ENCODE assay signal across 21 mouse cellular contexts in the genomic region with DNA sequence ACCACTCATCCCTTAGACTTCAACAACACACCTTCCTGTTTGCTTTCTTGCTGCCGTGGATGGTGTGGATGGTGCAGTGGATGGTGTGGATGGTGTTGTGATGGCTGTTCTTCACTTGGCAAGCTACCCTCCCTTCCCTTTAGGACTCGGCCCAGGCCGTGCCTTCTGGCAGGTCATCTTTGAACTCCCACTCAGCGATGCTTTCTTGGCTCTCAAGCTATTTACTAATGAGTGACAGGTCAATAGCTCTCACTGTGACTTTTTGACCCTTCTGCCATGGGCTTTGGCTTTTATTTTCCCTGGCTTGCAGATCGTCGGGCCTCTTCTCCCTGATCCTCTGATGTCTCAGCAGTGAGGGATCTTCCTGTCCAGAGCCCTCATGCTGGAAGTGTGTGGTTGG. TPM values are rescaled to one million over a fixed set of nuclear protein-coding genes. Genes with fewer than 3 reads are reported as not detected.
A peak's percentile ranks its signal among the peaks of the same experiment; 100 is the strongest.
DNase-seq lines count a peak whose midpoint lies in the region; ATAC-seq and TF ChIP-seq lines count a peak whose summit lies in the region.
"Had no signal": no experiment of that assay in that cellular context is flagged by ENCODE, and none has a peak within 500 bp of the region (broad histone marks: within the 10 kb centered on the region; RNA-seq: fewer than 3 reads in every experiment).

No protein-coding gene starts in this region.

- H3K9me3 ChIP-seq in kidney, embryonic 14.5 days (ENCODE audit: control insufficient read depth, low read length), result no peaks in the 10 kb centered on the region
- no peaks in the 10 kb centered on the region for H3K9me3 ChIP-seq in liver, postnatal 0 days (ENCODE audit: low read length)
- H3K9me3 ChIP-seq: embryonic facial prominence, embryonic 10.5 days; forebrain, embryonic 13.5 days; heart, embryonic 13.5 days; hindbrain, embryonic 12.5 days had no signal

- H3K79me2 ChIP-seq in liver, adult 2 months (ENCODE audit: control insufficient read depth, insufficient read depth, low read length), result no peaks in the 10 kb centered on the region

- TF ChIP-seq EP300 in liver, postnatal 0 days (IDR thresholded peaks at IDR 0.05; ENCODE audit: low read depth), result no peak

- no peak for TF ChIP-seq POLR2A in liver, adult 2 months (IDR thresholded peaks at IDR 0.05; ENCODE audit: extremely low read depth, insufficient read depth, low read length)

- H3K27ac ChIP-seq in kidney, embryonic 14.5 days (ENCODE audit: low read depth, low read length), result no peak overlapping the region
- H3K27ac ChIP-seq in liver, adult 2 months (replicated peaks; ENCODE audit: insufficient read depth, low read depth, low read length), result no peak overlapping the region
- no peak overlapping the region for H3K27ac ChIP-seq in liver, postnatal 0 days (ENCODE audit: low read depth)
- H3K27ac ChIP-seq: embryonic facial prominence, embryonic 10.5 days; forebrain, embryonic 13.5 days; gastrocnemius, adult 2 months; heart, embryonic 13.5 days; hindbrain, embryonic 12.5 days; hindbrain, postnatal 0 days had no signal

- H3K27me3 ChIP-seq in kidney, embryonic 14.5 days (ENCODE audit: control insufficient read depth, insufficient read depth, low read length), result no peaks in the 10 kb centered on the region
- no peaks in the 10 kb centered on the region for H3K27me3 ChIP-seq in liver, adult 2 months (ENCODE audit: control insufficient read depth, insufficient read depth, low read length)
- H3K27me3 ChIP-seq in liver, postnatal 0 days (ENCODE audit: insufficient read depth, low read length), result no peaks in the 10 kb centered on the region
- H3K27me3 ChIP-seq: CH12.LX; forebrain, embryonic 13.5 days; heart, embryonic 13.5 days; hindbrain, embryonic 12.5 days; Patski had no signal

- ATAC-seq in kidney, embryonic 14.5 days (ENCODE audit: low FRiP score, low TSS enrichment), result peak; percentile 55; the same call in 1 of the 2 replicates
- no peak for ATAC-seq in liver, postnatal 0 days
- ATAC-seq: activated CD4-positive, CD25-positive, alpha-beta regulatory T cell, adult 4 months; forebrain, embryonic 13.5 days; hindbrain, postnatal 0 days; Patski had no signal

- no peak for TF ChIP-seq CTCF in liver, adult 2 months (IDR thresholded peaks at IDR 0.05; ENCODE audit: low read depth, low read length)
- TF ChIP-seq CTCF in liver, postnatal 0 days (IDR thresholded peaks at IDR 0.05; ENCODE audit: low read depth), result no peak

- DNase-seq in kidney, adult 9 months, result no peak
- peak; percentile 72 for DNase-seq in liver, adult 2 months (ENCODE audit: extremely low read depth, low read depth, low spot score)
- no peak for DNase-seq in liver, postnatal 0 days
- peak; percentile 59 for DNase-seq in embryo, embryonic 10.5 days (ENCODE audit: low spot score)
- no peak for DNase-seq in heart, adult 9 months (ENCODE audit: low spot score in 2 of 2)
- DNase-seq: adrenal gland, postnatal 14 days; cerebellum, adult 11-12 months; cerebellum, adult 9-10 months; gastrocnemius, adult 2 months; gastrocnemius, postnatal 25 days; heart, postnatal 36 days had no signal

- H3K4me1 ChIP-seq in kidney, embryonic 14.5 days (ENCODE audit: control insufficient read depth, insufficient read depth, low read length), result no peaks in the 10 kb centered on the region
- peaks cover 6% of the 10 kb centered on the region; the same call in 1 of the 2 replicates for H3K4me1 ChIP-seq in liver, adult 2 months (ENCODE audit: control insufficient read depth, insufficient read depth, low read length)
- H3K4me1 ChIP-seq in liver, postnatal 0 days (ENCODE audit: insufficient read depth), result 0 out of 2 replicates have a peak, but pooled peaks cover 3% of the 10 kb centered on the region
- H3K4me1 ChIP-seq: forebrain, embryonic 13.5 days; hindbrain, embryonic 12.5 days had no signal

- H3K4me2 ChIP-seq in kidney, embryonic 14.5 days (replicated peaks; ENCODE audit: low read depth, low read length), result no peak overlapping the region
- no peak overlapping the region for H3K4me2 ChIP-seq in liver, postnatal 0 days (ENCODE audit: low read depth, low read length)
- H3K4me2 ChIP-seq: forebrain, embryonic 13.5 days; heart, embryonic 13.5 days; hindbrain, embryonic 12.5 days had no signal

- no peak overlapping the region for H3K4me3 ChIP-seq in kidney, embryonic 14.5 days (ENCODE audit: low read length)
- no peak overlapping the region for H3K4me3 ChIP-seq in liver, adult 2 months (ENCODE audit: insufficient read depth, low read depth, low read length)
- no peak overlapping the region for H3K4me3 ChIP-seq in liver, postnatal 0 days (ENCODE audit: low read depth, low read length)
- H3K4me3 ChIP-seq: embryonic facial prominence, embryonic 10.5 days; forebrain, embryonic 13.5 days; gastrocnemius, adult 2 months; heart, embryonic 13.5 days; hindbrain, embryonic 12.5 days had no signal

- H3K36me3 ChIP-seq in kidney, embryonic 14.5 days (ENCODE audit: control insufficient read depth, insufficient read depth, low read length), result no peaks in the 10 kb centered on the region
- H3K36me3 ChIP-seq in liver, adult 2 months (ENCODE audit: control insufficient read depth, insufficient read depth, low read length), result no peaks in the 10 kb centered on the region
- H3K36me3 ChIP-seq in liver, postnatal 0 days (replicated peaks; ENCODE audit: insufficient read depth, low read length), result no peaks in the 10 kb centered on the region
- H3K36me3 ChIP-seq: embryonic facial prominence, embryonic 10.5 days; heart, embryonic 13.5 days; hindbrain, embryonic 12.5 days had no signal

- WGBS in kidney, embryonic 14.5 days, result 8% methylated on average over 6 of the region's 6 CpGs
- 12% methylated on average over 6 of the region's 6 CpGs for WGBS in liver, adult 2 months
- 49% methylated on average over 6 of the region's 6 CpGs for WGBS in liver, postnatal 0 days (ENCODE audit: insufficient replicate concordance)

- no peak overlapping the region for H3K9ac ChIP-seq in kidney, embryonic 14.5 days (ENCODE audit: low read depth, low read length)
- no peak overlapping the region for H3K9ac ChIP-seq in liver, adult 2 months (ENCODE audit: low read depth, low read length)
- H3K9ac ChIP-seq in liver, postnatal 0 days (replicated peaks), result no peak overlapping the region
- H3K9ac ChIP-seq: forebrain, embryonic 13.5 days; heart, embryonic 13.5 days; hindbrain, embryonic 12.5 days had no signal

RNA-seq across cellular contexts. Expression of gene Calhm6, which starts 8.6 kb away (rescaled TPM):
- 0.89 and 1.7 TPM in 2 replicates for polyA plus RNA-seq in kidney, embryonic 14.5 days (2014; fragmentation: Nextera tagmentation; extraction: Ambion mirVana)
- total RNA-seq in liver, adult 2 months (2014; rRNA removed), result 2.6 and 5.3 TPM in 2 replicates
- 1.8 and 3.9 TPM in 2 replicates for polyA plus RNA-seq in liver, adult 2 months (2012; rRNA removed)
- polyA plus RNA-seq in liver, postnatal 0 days (2015; fragmentation: Nextera tagmentation; extraction: Ambion mirVana), result 3.9 and 4.1 TPM in 2 replicates
- total RNA-seq: gastrocnemius, adult 2 months; heart, postnatal 36 days had no signal
- polyA plus RNA-seq: Patski had no signal

RNA-seq across cellular contexts. Expression of gene Calhm5, which starts 40.1 kb away (rescaled TPM):
- polyA plus RNA-seq in kidney, embryonic 14.5 days (2014; fragmentation: Nextera tagmentation; extraction: Ambion mirVana), result 0.19 and 0.30 TPM in 2 replicates
- total RNA-seq in liver, adult 2 months (2014; rRNA removed), result 0.13 and 0.18 TPM in 2 replicates
- polyA plus RNA-seq in liver, adult 2 months (2012; rRNA removed), result 0.01 and 0.04 TPM in 2 replicates
- 0.02 and 0.06 TPM in 2 replicates for polyA plus RNA-seq in liver, postnatal 0 days (2015; fragmentation: Nextera tagmentation; extraction: Ambion mirVana)
- total RNA-seq: granulocyte monocyte progenitor cell, adult 5-6 weeks had no signal
- polyA plus RNA-seq: activated CD4-positive, CD25-positive, alpha-beta regulatory T cell, adult 4 months had no signal

Comparison
In these comparisons a context has a peak if more than half of its experiments do, and no peak if none do; other contexts are left out.
1. DNase-seq: peak in liver, adult 2 months (single experiment) and embryo, embryonic 10.5 days (single experiment); none in kidney, adult 9 months (single experiment), liver, postnatal 0 days (single experiment) and heart, adult 9 months (0 of 2).